Mouse (Mus musculus): ENCODE measurements around the gene Rpa2. TPM values are rescaled to one million over a fixed set of nuclear protein-coding genes. Genes with fewer than 3 reads are reported as not detected.

The Rpa2 gene
- polyA plus RNA-seq, 1 experiment: 16.6 TPM

DNA sequence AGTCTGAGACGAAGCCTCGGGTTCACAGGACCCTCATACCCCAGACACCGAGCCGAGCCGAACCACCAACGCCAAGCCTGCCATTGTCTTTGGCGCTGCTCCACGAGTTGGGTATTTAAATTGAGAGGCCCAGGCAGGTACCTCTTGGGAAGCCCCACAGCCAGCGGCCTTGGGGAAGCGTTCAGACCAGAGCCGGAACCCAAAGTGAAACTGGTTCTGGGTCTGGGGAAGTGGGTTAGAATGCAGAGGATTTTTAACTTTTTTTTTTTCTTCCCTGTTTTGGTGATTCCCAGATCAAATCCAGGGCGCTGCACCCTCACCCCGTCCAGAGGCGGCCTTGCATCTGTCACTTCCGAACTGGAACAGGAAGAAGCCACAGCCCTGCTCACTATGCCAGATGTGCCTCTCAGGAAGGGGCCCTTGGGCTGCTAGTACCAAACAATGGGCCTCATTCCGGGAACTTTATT lies 34.1 kb downstream of the Rpa2 start:
- DNase-seq (ENCODE audit: extremely low spot score in 1 of 2, low spot score in 1 of 2): no peak

DNA sequence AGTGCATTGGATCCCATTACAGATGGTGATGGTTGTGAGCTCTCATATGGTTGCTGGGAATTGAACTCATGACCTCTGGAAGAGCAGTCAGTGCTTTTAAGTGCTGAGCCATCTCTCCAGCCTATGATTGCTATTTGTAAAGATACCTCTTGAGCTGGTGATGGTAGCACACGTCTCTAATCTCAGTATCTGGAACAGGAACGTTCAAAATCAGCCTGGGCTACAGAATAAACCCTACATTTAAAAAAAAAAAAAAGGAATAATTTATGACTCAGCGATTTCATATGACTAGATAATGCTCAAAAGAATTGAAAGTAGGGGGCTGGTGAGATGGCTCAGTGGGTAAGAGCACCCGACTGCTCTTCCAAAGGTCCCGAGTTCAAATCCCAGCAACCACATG lies 35.1 kb downstream of the Rpa2 start:
- DNase-seq (ENCODE audit: extremely low spot score in 1 of 2, low spot score in 1 of 2): no peak

DNA sequence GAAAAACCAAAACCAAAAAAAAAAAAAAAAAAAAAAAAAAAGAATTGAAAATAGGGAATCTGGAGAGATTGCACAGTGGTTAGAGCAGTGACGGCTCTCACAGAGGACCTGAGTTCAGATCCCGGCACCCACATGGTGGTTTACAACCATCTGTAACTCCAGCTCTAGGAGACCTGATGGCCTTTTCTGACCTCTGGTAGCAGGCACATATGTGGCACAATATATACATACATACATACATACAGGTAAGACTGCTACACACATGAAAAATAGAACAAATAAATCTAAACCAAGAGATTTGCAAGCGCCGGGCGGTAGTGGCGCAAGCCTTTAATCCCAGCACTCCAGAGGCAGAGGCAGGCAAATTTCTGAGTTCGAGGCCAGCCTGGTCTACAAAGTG lies 35.7 kb downstream of the Rpa2 start:
- no peak for DNase-seq (ENCODE audit: extremely low spot score in 1 of 2, low spot score in 1 of 2)

DNA sequence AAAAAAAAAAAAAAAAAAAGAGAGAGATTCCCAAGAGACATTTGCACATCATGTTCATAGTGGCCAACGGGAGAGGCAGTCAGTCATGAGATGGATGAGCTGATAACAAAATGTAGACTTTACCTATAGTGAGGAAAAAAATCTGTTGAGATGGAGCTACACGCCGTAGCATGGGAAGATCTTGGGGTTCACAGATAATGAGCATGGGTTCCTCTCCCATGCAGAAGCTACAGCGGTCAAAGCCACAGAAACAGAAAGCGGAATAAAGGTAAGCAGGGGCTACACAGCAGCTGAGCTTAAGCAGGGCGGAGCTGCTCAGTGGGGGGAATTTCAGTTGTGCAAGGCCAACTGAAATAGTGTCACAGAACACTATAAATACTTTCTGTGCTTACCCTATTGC lies 36.2 kb downstream of the Rpa2 start:
- no peak for DNase-seq (ENCODE audit: extremely low spot score in 1 of 2, low spot score in 1 of 2)

- DNase-seq (ENCODE audit: extremely low spot score in 1 of 2, low spot score in 1 of 2): no peak
Measured at GRCm38 (mm10) chr4:132805146-132805545, 37.0 kb downstream of the Rpa2 start.

- no peak for DNase-seq (ENCODE audit: extremely low spot score in 1 of 2, low spot score in 1 of 2)
Measured at GRCm38 (mm10) chr4:132805599-132806197, 37.6 kb downstream of the Rpa2 start.

DNA sequence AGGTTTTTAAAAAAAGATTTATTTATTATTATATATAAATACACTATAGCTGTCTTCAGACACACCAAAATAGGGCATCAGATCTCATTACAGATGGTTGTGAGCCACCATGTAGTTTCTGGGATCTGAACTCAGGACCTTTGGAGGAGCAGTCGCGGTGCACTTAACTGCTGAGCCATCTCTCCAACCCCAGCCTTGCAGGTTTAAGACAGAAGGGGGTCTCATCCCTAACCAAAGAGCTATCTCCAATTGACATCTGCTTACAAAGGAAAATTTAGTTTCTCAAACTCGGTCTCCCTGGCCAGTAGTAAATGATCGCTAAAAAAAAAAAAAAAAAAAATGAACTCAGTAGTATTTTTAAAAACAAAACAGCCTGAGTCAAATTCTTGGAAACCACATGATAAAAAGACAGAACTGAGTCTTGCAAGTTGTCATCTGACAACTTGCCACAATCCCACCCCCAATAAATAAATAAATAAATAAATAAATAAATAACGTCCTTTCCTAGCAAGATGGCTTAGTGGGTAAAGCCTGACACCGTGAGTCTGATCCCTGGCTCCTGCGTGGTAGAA lies 38.6 kb downstream of the Rpa2 start:
- DNase-seq (ENCODE audit: extremely low spot score in 1 of 2, low spot score in 1 of 2): no peak

- DNase-seq (ENCODE audit: extremely low spot score in 1 of 2, low spot score in 1 of 2): no peak
Measured at GRCm38 (mm10) chr4:132807771-132808641, 39.9 kb downstream of the Rpa2 start.

DNA sequence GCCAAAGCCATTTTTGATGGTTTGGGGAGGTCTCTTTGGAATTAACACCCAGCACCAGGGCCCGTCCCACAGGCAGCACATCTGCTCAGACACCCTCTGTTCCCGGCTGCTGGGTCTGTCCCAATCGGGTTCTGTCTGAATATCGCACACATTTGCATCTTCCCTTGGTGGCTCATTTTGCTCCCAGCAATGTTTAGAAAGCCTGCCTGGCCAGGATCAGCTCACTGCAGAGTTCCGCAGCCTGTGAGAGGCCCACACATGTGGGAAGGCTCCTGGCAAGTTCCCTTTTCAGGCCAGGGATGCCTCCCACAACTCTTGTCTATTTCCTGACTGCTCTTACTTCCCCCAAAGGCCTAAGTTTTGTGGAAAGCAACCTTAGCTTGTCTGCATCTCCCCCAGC lies 41.5 kb downstream of the Rpa2 start:
- DNase-seq (ENCODE audit: extremely low spot score in 1 of 2, low spot score in 1 of 2): peak; percentile 67 to 79

DNA sequence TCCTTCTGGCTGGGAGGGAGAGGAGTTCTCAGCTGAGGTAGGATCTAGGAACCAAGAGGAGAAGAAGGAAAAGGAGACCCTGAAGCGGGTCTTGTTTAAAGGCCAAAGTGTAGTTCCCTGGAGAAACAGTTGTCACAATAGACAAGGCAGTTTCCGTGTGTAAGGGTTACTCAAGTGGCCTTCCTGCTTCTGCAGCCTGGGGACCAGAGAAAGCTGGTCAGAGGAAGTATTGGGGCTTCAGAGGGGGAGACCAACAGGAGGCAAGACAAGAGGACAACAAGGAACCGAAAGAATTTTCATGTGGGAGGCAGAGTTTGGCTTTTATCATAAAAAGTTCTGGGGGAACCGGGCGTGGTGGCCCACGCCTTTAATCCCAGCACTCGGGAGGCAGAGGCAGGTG lies 48.3 kb downstream of the Rpa2 start:
- DNase-seq (ENCODE audit: extremely low spot score in 1 of 2, low spot score in 1 of 2): no peak

DNA sequence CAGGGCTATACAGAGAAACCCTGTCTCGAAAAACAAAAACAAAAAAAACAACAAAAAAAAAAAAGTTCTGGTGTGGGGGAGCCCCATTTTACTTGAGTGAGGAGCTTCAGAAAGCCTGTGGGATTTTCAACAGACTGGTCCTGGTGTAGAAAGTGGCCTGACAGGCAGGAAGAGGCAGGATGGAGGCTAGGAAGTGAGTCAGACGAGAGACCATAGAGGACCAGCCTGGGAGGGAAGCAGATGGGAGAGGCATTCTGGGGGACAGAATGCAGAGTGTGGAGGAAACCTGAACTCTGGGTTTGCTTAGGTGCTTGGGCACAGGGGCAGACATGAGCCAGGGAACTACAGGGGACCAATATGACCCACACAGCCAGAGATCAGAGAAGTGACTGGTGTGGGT lies 48.7 kb downstream of the Rpa2 start:
- no peak for DNase-seq (ENCODE audit: extremely low spot score in 1 of 2, low spot score in 1 of 2)

DNA sequence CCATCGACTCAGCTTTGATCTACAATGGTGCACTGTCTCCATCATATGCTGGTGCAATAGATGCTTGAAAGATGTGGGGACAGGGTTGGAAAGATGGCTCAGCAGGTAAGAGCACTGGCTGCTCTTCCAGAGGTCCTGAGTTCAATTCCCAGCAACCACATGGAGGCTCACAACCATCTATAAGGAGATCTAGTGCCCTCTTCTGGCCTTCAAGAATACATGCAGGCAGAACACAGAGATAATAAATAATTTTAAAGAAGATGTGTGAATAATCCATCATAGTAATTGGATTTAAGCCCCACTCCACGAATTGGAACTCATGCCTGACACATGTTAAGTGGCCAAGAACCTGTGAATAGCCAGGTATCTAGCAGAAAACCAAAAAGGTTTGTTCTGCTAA lies 50.3 kb downstream of the Rpa2 start:
- no peak for DNase-seq (ENCODE audit: extremely low spot score in 1 of 2, low spot score in 1 of 2)

DNA sequence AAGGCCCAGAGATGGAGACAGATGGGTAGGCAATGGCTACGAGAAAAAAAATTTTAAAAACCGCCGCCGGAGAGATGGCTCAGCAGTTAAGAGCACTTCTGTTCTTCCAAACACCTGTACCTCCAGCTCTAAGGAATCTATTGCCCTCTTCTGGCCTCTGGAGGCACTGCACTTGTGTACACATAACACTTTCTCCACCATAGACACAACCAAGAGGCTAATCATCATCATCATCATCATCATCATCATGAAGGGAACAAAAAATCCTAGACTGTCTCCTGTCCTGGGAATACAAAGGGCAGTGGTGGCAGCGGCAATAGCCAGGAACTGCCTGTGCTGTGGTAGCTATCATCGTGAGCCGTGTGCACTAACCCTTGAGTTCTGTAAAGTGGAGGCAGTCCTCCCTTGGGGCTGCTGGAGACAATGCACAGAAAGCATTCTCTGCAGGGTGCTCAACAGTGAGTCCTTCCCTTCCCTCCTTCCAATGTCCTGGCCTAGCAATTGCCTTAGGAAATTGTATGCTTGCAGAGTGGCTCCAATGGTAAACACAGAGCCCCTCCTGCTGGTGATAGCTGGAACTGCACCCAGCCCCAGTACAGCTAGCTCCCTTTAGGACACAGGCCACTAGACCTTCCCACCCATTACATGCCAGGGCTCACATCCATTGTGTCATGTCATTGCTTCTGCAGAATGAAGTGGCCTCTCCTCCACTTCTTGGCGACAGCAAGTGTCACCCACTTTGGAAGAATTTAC lies 55.7 kb downstream of the Rpa2 start:
- peak; percentile 38 to 81 for DNase-seq (ENCODE audit: extremely low spot score in 1 of 2, low spot score in 1 of 2)

Other genes with a start within 250 kb of the Rpa2 start
- gene Atpif1, start 234.7 kb upstream of the Rpa2 start, polyA plus RNA-seq (2012; rRNA removed): 869 and 938 TPM in 2 replicates
- 143 and 159 TPM in 2 replicates for gene Dnajc8, start 232.8 kb upstream of the Rpa2 start, polyA plus RNA-seq (2012; rRNA removed)
- gene Ptafr, start 204.3 kb upstream of the Rpa2 start, polyA plus RNA-seq (2012; rRNA removed): 1.0 and 1.6 TPM in 2 replicates
- gene Eya3, start 129.3 kb upstream of the Rpa2 start, polyA plus RNA-seq (2012; rRNA removed): 24.1 and 24.4 TPM in 2 replicates
- gene Xkr8, start 35.8 kb upstream of the Rpa2 start, polyA plus RNA-seq (2012; rRNA removed): 3.0 and 4.1 TPM in 2 replicates
- 2.2 and 3.1 TPM in 2 replicates for gene Smpdl3b, start 11.1 kb upstream of the Rpa2 start, polyA plus RNA-seq (2012; rRNA removed)
- gene Themis2, start 28.1 kb downstream of the Rpa2 start, polyA plus RNA-seq (2012; rRNA removed): 1.1 and 1.2 TPM in 2 replicates
- 59.8 and 62.1 TPM in 2 replicates for gene Ppp1r8, start 74.8 kb downstream of the Rpa2 start, polyA plus RNA-seq (2012; rRNA removed)
- 101 and 110 TPM in 2 replicates for gene Stx12, start 116.2 kb downstream of the Rpa2 start, polyA plus RNA-seq (2012; rRNA removed)
- gene Fam76a, start 154.2 kb downstream of the Rpa2 start, polyA plus RNA-seq (2012; rRNA removed): 33.3 and 38.7 TPM in 2 replicates
- 0.18 and 0.19 TPM in 2 replicates for gene Fgr, start 205.8 kb downstream of the Rpa2 start, polyA plus RNA-seq (2012; rRNA removed)
- gene Ahdc1, start 242.9 kb downstream of the Rpa2 start, polyA plus RNA-seq (2012; rRNA removed): 28.5 and 28.6 TPM in 2 replicates